Mouse (Mus musculus) stomach, embryonic 14.5 days (tissue): ENCODE data around the gene Cryba4. TPM values are rescaled to one million over a fixed set of nuclear protein-coding genes. Genes with fewer than 3 reads are reported as not detected.

Experiments
- ATAC-seq: fragments of 200-750 bp; cut with Nextera tagmentation; 2 replicates; pipeline ENCODE4 v1.8.0; 2017; ENCODE audit warnings: low read depth, moderate TSS enrichment; ENCODE audit not compliant: insufficient number of reproducible peaks, insufficient read depth, low FRiP score
- H3K27ac ChIP-seq: fragments of 300-500 bp; sonication (generic); 2 replicates; pipeline ENCODE4 v1.5.1; 2014; ENCODE audit warnings: mild to moderate bottlenecking, low read length, moderate library complexity, mixed read lengths
- H3K27me3 ChIP-seq: fragments of 300-500 bp; sonication (generic); 2 replicates; pipeline ENCODE4 v1.6.1; 2014; ENCODE audit warnings: low read length, control low read depth, mixed read lengths; ENCODE audit not compliant: control insufficient read depth, insufficient read depth
- H3K36me3 ChIP-seq: fragments of 300-500 bp; sonication (generic); 2 replicates; pipeline ENCODE4 v1.6.1; 2014; ENCODE audit warnings: mild to moderate bottlenecking, control low read depth, low read length, moderate library complexity, mixed read lengths; ENCODE audit not compliant: control insufficient read depth, insufficient read depth
- H3K4me1 ChIP-seq: fragments of 300-500 bp; sonication (generic); 2 replicates; pipeline ENCODE4 v1.6.1; 2014; ENCODE audit warnings: low read length, control low read depth, mixed read lengths; ENCODE audit not compliant: control insufficient read depth, insufficient read depth
- H3K4me2 ChIP-seq: fragments of 300-500 bp; sonication (generic); replicated peaks from 2 replicates; pipeline ENCODE4 v1.6.1; 2014; ENCODE audit warnings: low read depth, low read length, control low read depth
- H3K4me3 ChIP-seq: fragments of 300-500 bp; sonication (generic); 2 replicates; pipeline ENCODE4 v1.5.1; 2014; ENCODE audit warnings: low read depth, low read length, control low read depth
- H3K9ac ChIP-seq: fragments of 300-500 bp; sonication (generic); replicated peaks from 2 replicates; pipeline ENCODE4 v1.6.1; 2014; ENCODE audit warnings: low read depth, mild to moderate bottlenecking, control low read depth, low read length, moderate library complexity, mixed read lengths
- H3K9me3 ChIP-seq: fragments of 300-500 bp; sonication (generic); 2 replicates; pipeline ENCODE4 v1.6.1; 2016; ENCODE audit warnings: low read depth, low read length, control low read depth; ENCODE audit not compliant: control insufficient read depth
- WGBS: fragments of 180-500 bp; shearing (Covaris S2); extraction: QIAGEN DNeasy Blood & Tissue Kit; methylation state at CpG from one replicate; pipeline ENCODE4 v1.1.7; 2014; 5-methylcytosine and 5-hydroxymethylcytosine counted together
- polyA plus RNA-seq: library from polyadenylated mRNA; unstranded; fragments of >200 nt; fragmentation: Nextera tagmentation; extraction: Ambion mirVana; gene quantifications from 2 replicates; pipeline ENCODE4 v1.2.1, GENCODE M21; 2014

Cryba4 gene
- polyA plus RNA-seq, 1 experiment from 2014 or later, result 2.6 TPM

DNA sequence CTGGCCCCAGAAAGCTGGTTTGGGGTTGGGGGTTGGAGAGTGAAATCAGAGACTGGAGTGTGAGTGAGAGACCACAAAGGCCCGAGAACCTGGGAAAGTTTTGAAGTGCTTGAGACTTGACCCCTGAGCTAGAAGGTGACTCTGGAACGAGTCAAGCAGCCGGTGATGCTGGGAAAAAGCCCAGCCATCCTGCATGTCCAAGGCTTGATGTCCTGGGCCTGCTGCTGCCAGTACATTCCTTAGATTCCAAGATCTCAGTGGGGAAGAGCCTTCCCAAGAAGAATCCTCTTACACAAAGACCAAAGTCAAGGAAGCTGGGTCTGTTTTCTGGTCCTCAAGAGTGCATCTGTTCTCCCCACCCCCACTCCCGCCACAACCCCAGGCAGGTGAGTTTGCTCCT is 44.0 kb downstream of the Cryba4 start:
- H3K4me3 ChIP-seq, result no peak overlapping the region
- H3K9ac ChIP-seq, result no peak overlapping the region
- H3K9me3 ChIP-seq, result no peaks in the 10 kb centered on the region
- H3K27me3 ChIP-seq, result no peaks in the 10 kb centered on the region
- no peak for ATAC-seq
- H3K36me3 ChIP-seq, result no peaks in the 10 kb centered on the region
- 0 out of 2 replicates have a peak, but pooled peaks cover 6% of the 10 kb centered on the region for H3K4me1 ChIP-seq
- 23% methylated on average over 4 of the region's 4 CpGs for WGBS
- no peak overlapping the region for H3K27ac ChIP-seq
- no peak overlapping the region for H3K4me2 ChIP-seq

DNA sequence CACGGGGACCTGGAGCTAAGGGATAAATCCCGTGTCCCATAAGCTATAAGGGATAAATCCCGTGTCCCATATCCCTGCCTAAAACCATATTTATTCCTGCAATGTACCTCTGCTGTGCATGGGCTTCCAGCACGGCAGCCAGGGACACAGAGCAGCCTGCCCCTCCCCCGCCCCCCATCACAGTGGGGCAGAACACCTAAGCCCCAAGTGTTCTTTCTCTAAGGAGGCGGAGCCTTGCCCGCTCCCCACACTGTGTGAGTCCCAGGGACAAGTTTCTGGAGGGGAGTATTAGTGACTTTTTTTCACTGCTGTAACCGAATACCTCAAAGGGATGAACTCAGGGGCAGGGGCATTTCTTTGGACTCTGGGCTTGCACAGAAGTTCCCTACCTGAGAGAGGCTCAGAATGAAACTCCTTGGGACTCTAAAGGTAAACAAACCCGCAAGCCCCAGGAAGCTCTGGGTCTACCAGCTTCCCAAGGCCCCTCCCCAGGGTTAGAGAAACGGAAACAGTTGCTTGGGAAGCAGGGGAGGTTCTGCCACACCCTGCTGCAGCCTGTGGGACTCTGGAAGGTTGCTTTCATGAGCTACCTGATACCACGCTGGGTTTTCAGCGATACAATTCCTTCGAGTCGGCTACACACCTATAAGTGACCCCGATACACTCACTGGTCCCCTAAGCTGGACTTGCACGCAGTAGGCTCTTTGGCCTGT is 45.6 kb downstream of the Cryba4 start:
- WGBS, result 20% methylated on average over 16 of the region's 16 CpGs
- no peaks in the 10 kb centered on the region for H3K27me3 ChIP-seq
- H3K9ac ChIP-seq, result no peak overlapping the region
- peak; percentile 50; the same call in 1 of the 2 replicates for ATAC-seq
- H3K27ac ChIP-seq, result no peak overlapping the region
- H3K4me1 ChIP-seq, result 0 out of 2 replicates have a peak, but pooled peaks cover 6% of the 10 kb centered on the region
- no peaks in the 10 kb centered on the region for H3K36me3 ChIP-seq
- H3K9me3 ChIP-seq, result no peaks in the 10 kb centered on the region
- no peak overlapping the region for H3K4me3 ChIP-seq
- peak overlapping the region; percentile 19; the same call in 1 of the 2 replicates for H3K4me2 ChIP-seq

DNA sequence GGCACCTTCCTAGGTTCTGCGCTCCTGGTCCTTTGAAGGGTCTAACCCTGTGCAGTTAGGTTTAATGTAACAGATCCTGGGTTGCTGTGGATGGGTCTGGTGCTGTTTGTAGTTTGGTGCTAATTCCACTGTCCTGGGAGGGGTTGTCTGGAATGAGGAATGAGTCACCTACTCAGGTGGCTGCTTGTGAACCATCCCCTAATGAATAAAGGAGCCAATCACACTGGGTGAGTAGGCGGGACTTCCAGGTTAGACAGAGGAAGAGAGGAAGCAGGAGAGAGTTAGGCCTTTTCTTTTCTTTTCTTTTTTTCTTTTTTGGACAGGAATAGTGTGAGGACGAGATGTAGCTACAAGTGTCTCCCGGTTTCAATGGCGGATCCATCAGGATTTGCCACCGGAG is 52.7 kb downstream of the Cryba4 start:
- H3K4me3 ChIP-seq, result no peak overlapping the region
- H3K4me1 ChIP-seq, result no peaks in the 10 kb centered on the region
- WGBS, result 86% methylated on average over 6 of the region's 6 CpGs
- no peak overlapping the region for H3K4me2 ChIP-seq
- no peak overlapping the region for H3K9ac ChIP-seq
- no peak overlapping the region for H3K27ac ChIP-seq
- ATAC-seq, result no peak
- no peaks in the 10 kb centered on the region for H3K36me3 ChIP-seq
- no peaks in the 10 kb centered on the region for H3K27me3 ChIP-seq
- no peaks in the 10 kb centered on the region for H3K9me3 ChIP-seq

Other genes with a start within 250 kb of the Cryba4 start
- 2.2 and 3.1 TPM in 2 replicates for gene Crybb1, start 3.3 kb upstream of the Cryba4 start, polyA plus RNA-seq
- 35.3 and 38.4 TPM in 2 replicates for gene Tpst2, start 24.2 kb upstream of the Cryba4 start, polyA plus RNA-seq
- gene Tfip11, start 73.8 kb upstream of the Cryba4 start, polyA plus RNA-seq, result 16.6 and 21.5 TPM in 2 replicates
- 43.5 and 47.6 TPM in 2 replicates for gene Srrd, start 90.5 kb upstream of the Cryba4 start, polyA plus RNA-seq
- 30.9 and 35.0 TPM in 2 replicates for gene Hps4, start 90.6 kb upstream of the Cryba4 start, polyA plus RNA-seq
- 0.32 and 0.42 TPM in 2 replicates for gene Gm6583, start 103.5 kb upstream of the Cryba4 start, polyA plus RNA-seq
- 6.4 and 7.5 TPM in 2 replicates for gene Asphd2, start 142.3 kb upstream of the Cryba4 start, polyA plus RNA-seq
- gene Gm6588, start 196.9 kb upstream of the Cryba4 start, polyA plus RNA-seq, result not detected in 2 replicates